Mouse (Mus musculus) heart, postnatal 0 days (tissue): ENCODE data around the gene Plce1.

Source experiments
- CTCF ChIP-seq: IDR thresholded peaks from 2 replicates; pipeline ENCODE4 v1.5.1; 2016; ENCODE audit warnings: antibody characterized with exemption, control low read depth, low read depth
- EP300 ChIP-seq: IDR thresholded peaks from 2 replicates; pipeline ENCODE4 v1.6.1; 2016; ENCODE audit warnings: antibody characterized with exemption, low read depth

DNA sequence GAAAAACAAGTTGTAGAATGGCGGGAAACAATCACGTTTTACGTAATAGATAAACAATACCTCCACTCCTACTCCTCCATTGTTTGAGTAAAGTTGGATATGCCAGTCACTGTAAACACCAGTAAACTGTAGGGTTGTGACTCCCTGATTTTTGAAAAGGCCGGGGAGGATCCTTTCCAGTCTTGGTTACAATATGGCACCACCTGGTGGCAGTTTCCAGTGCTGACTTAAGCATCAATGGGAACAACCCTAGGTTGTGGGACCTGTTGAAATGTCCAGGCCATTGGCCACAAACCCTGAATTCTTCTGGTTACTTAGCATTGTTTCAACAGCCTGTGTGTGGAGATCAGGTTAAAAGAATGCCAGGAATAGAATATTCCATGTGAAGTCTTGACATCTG is 294.6 kb downstream of the Plce1 start:
- peak; percentile 68 for TF ChIP-seq CTCF
- TF ChIP-seq EP300, result no peak
